Mouse (Mus musculus): ENCODE data around the gene Sox2.

Sox2 gene

DNA sequence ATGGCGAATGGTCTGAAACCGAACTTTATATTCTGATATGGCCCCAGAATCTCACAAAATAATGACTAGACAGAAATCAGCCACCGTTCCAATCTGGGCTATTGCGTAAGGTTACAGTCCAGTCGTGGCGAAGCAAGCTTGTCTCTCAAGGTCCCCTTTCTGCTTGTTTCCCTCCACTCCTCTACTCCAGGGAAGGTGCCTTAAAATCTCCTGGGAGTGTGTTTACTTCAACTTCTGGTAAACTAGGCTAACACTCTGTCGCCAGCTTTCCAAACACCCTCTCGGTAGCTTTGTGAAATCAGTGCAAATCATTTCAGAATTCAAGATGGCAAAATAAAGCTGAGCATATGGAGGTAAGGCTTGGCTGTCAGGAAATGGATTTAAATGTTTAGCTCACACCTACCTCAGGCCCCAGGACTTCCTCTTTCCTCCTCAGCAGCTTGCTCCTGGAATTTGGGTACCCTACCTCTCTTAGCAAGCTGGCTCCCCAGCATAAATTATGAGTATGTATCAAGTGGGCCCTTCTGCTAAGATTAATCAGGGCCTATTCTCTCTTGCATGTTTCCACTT, 8.8 kb downstream of the Sox2 start:
- ATAC-seq (ENCODE audit: low TSS enrichment): no peak

DNA sequence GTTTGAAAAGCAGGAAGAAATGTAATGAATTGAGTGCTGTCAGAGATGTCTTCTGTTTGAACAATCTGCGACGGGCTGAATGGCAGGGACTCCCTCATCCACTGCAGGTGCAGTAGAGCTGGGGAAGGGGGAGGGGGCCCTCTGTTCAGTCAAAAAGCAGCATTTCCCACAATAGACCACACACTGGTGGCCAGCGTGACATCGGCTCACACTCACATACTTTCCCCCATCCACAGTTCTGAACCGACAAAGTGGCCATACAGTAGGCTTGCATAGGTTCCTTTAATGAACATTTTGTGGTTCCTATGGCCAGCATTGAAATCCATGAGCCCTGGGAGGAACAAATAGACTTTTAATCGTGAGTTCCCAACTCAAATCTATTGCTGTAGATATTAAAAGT, 9.7 kb downstream of the Sox2 start:
- ATAC-seq (ENCODE audit: low TSS enrichment): no peak

DNA sequence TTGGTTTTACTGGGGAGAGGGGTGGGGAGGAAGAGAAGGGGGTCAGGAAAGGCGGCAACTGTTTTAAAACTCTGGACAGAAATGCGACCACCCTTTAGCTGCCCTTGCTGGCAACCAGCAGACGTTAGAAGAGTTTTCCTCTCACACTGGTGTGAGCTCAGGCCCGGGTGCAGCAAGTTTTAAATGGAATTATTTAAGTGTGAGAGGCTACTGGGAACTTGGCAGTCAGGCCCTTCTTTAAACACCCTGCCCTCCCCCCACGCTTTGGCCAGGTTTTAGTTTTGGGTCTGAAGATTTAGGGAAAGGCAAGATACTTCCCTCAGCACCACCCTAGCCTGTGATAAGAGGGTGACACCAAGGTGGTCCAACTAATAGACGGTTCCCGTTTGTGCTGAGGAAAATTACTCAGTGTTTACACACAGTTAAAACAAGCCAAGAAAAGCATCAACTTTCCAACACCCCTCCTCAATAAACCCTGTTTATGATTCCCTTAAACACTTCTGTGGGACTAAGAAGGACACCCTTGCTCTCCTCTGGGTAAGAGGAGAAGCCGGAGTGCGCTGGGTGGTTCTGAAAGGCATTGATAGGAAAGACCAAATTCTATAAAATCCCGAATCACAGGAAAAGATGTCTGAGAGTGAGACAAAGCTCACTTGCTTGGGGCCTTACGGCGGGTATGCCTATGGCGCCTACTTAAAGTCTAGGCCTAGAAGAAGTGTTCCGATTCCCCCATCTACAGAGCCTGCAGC, 10.5 kb downstream of the Sox2 start:
- ATAC-seq (ENCODE audit: low TSS enrichment): no peak

GRCm38 (mm10) chr3:34661341-34662007, 11.3 kb downstream of the Sox2 start:
- ATAC-seq (ENCODE audit: low TSS enrichment): no peak

GRCm38 (mm10) chr3:34662008-34662711, 12.0 kb downstream of the Sox2 start:
- no peak for ATAC-seq (ENCODE audit: low TSS enrichment)

DNA sequence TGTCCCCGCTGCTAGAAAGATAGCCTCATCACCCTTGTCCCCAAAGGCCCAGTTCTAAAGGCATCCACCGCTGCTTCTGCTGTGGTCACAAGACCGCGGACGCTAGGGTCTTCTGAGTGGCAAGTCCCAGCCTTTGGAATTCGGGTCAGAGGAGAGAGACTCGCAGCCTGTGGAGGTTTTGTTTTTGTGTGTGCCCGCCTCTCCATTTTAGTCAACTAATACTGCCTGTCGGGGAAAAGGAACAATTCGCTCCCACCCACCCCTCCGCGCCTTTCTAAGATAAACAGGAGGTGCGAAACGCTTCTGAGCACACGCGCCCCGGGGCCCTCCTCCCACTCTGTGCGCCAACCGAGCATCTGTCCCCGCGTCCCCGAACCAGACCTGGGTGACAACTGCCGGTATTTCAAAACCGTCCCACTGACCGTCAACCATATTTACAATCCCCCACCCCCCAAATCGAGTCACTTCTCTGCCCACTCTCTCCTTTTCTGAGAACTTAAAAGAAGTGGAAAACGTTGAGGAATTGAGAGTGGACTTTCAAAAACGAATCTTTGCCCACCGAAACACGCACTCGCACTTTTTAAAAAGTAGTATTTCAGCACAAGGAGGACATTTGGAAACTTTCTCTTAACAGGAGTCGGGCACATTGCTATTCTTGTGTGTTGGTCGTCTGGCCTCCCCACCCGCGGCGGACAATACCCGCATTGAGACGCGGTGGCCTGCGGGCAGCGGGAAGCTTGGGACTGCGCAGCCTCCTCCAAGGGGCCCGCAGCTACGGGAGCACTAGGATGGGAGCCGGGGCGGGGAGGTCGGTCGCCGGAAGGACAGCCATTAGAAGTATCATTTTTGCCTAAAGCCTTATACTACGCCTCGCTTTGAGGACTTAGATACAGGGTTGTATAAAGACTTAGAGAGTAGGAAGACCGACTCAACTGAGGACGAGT, 12.8 kb downstream of the Sox2 start:
- no peak for ATAC-seq (ENCODE audit: low TSS enrichment)

GRCm38 (mm10) chr3:34663701-34664635, 13.8 kb downstream of the Sox2 start:
- no peak for ATAC-seq (ENCODE audit: low TSS enrichment)

DNA sequence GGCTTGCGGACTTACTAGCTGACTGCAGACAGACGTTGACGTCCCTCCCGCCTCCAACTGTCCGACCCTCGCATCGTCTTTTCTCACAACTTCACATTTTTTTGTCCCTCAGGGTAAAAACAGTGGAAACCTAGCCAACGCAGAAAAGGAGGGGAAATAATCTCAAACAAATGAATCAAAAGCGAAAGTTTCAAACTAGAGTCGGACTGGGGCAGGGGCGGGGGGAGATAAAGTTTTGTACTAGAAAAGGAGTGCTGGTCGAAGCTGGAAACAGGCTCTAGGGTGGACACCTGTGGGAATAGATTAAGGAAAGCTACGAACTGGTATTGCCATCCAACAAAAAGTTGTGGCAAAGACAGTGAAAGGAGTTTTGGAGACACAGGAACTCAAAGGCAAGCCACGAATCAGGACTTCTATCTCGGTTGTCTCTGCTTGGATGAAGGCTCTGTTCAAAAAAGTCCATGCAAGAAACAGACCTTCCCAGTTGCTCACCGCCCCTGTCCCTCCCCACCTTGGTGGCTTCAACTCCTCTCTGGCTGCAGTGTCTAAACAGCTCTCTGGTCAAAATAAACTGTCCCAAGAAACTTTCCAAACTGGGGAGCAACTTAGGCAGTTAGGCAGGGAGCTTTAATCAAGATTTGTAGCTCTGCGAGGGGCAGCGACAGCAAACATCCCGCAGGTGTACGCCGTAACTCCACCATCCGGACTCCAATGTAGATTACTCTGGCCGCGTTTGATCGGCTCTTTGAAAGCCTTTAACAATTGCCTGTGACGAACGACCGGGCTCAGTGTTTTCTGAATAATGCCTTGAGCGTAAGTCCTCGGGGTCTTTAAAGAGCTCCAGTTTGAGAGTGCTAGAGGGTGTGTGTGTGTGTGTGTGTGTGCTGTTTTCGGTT, 14.7 kb downstream of the Sox2 start:
- no peak for ATAC-seq (ENCODE audit: low TSS enrichment)

DNA sequence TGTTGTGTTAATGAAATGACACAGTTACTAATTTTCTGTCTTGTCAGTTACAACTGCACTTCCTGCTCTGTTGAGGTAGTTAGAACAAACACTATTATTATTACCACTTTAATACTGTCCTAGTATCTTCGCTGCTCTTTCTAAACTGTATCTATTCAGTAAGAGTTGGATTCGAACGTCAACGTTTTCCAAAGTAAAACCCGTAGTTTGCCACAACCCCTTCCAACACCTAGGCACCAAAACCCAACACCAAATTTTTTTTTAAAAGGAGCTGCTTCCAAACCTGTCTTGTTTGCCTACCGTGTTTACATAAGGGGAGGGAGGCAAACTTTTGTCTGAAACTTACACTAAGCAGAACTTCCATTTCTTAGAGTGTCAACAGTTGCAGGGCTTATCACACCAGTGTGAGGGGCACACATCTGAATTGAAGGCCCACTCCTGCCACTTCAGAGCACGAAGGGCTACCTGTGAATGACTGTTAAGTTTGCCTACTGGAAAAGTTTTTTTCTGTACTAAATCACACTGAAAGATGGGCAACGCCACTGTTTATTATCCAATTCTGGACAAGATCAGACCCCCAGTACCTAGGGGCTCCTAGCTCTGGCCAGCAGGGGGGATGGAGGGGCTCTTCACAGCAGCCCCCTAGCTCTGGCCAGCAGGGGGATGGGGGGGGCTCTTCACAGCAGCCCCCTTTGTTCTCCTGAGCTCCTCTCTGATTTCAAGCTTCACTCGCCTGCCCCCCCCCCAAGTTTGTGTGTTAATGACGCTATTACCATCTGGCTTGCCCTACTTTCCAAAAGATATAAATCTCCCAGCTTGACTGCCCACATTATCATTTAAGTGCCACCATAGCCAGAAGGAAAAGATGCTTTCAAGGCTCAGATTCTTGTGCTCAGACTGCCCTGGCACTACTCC, 15.8 kb downstream of the Sox2 start:
- ATAC-seq (ENCODE audit: low TSS enrichment): no peak

GRCm38 (mm10) chr3:34667180-34667579, 17.0 kb downstream of the Sox2 start:
- no peak for ATAC-seq (ENCODE audit: low TSS enrichment)

DNA sequence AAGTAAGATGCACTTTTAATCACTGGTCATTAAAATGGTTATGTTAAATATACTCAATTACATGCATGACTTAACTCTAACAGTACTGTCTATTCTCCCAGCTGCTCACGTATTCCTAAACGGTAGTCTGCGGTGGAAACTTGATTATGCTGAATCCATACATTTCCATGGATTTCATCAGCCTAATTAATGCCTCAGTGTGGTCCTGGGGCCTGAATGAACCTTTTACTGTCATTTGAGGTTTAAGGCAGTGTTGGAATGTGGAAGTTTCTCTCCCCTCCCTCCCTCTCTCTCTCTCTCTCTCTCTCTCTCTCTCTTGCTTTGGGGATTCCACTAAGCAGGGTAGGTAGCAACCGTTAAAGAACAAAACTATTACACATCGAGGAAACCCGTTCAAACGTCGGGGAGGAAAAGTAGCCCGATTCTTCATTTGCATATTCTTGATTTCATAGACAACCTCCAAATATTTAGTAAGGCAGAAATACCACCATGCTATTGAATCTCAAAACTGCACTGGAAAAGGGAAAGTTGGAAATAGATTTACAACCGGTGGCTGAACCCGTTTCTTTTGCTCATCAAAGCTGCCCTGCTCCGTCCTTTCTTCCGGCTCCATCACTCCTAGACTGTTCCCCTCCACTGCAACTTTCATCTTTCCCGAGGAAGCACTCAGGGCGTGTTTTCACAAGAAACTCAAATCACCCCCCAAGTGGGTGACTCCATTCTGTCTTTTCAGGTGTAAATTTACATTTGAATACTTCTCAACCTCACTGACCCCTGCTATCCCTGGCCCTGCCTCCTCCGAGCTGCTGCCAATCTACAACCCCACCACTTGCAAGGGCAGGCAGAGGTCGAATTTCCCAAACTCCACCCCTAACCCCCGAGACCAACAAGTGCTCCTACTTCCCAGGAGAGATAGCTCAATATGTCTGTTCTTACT, 17.9 kb downstream of the Sox2 start:
- no peak for ATAC-seq (ENCODE audit: low TSS enrichment)

GRCm38 (mm10) chr3:34671024-34671660, 20.9 kb downstream of the Sox2 start:
- peak; percentile 28 for ATAC-seq (ENCODE audit: low TSS enrichment)

- ATAC-seq (ENCODE audit: low TSS enrichment): no peak
Measured at GRCm38 (mm10) chr3:34678840-34679239, 28.6 kb downstream of the Sox2 start.

DNA sequence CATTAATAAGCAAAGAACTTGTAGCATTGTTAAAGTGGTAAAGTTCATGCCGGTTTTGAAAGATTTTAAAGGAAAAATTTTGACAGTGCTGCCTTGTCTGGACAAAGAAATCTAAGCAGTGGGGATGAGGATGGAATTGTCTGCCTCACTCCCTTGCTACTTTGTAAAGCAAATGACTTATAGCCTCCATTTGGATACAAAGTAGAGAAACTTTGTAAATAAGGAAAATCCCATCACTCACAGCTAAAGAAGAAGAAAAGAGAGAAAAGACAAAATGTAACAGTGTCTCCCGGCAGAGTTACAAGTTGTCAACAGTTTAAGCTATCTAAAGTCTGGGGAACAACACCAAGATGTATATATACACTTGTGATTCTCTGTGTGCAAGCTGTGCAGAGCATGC, 29.2 kb downstream of the Sox2 start:
- no peak for ATAC-seq (ENCODE audit: low TSS enrichment)

GRCm38 (mm10) chr3:34679921-34680320, 29.7 kb downstream of the Sox2 start:
- no peak for ATAC-seq (ENCODE audit: low TSS enrichment)

DNA sequence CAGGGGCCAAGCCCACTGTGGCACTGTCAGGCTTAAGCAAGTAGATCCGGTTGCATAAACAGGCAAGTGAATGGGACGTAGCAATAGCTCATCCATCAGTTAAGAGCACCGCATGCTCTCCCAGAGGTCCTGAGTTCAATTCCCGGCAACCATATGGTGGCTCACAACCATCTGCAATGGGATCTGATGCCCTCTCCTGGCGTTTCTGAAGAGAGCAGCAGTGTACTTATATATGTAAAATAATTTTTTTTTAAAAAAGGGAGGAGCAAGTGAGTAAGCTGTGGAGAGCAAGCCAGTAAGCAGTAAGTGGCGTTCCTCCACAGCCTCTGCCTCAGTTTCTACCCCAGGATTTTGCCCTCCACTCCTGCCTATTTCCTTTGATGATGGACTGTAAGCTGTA, 37.9 kb downstream of the Sox2 start:
- no peak for ATAC-seq (ENCODE audit: low TSS enrichment)

Data from frontal cortex, adult (tissue).